ENCODE assay signal across 18 mouse cellular contexts in genomic region chr5:151111080-151111871, GRCm38 (mm10).
DNase-seq lines count a peak whose midpoint lies in the region; ATAC-seq and TF ChIP-seq lines count a peak whose summit lies in the region.
"Had no signal": no experiment of that assay in that cellular context is flagged by ENCODE, and none has a peak within 500 bp of the region (broad histone marks: within the 10 kb centered on the region; RNA-seq: fewer than 3 reads in every experiment).

No protein-coding gene starts in this region.

- H3K79me3 ChIP-seq in C2C12 (ENCODE audit: low read depth): peaks cover 27% of the 10 kb centered on the region

- no peak overlapping the region for H3K9ac ChIP-seq in heart, adult 2 months (ENCODE audit: low read depth, low read length)
- no peak overlapping the region for H3K9ac ChIP-seq in lung, embryonic 15.5 days
- no peak overlapping the region for H3K9ac ChIP-seq in limb, embryonic 15.5 days
- H3K9ac ChIP-seq: embryonic facial prominence, embryonic 13.5 days; forebrain, embryonic 13.5 days; forebrain, postnatal 0 days; heart, embryonic 15.5 days; hindbrain, embryonic 15.5 days had no signal

- no peak for TF ChIP-seq EP300 in heart, adult 2 months (IDR thresholded peaks at IDR 0.05; ENCODE audit: insufficient read depth, low read depth, low read length)

- H3K27ac ChIP-seq in heart, adult 2 months: peak overlapping the region; percentile 37
- H3K27ac ChIP-seq in lung, embryonic 15.5 days: 0 out of 2 replicates have a peak overlapping the region, but pooled peaks have one; percentile 45
- H3K27ac ChIP-seq in limb, embryonic 15.5 days: peak overlapping the region; percentile 66; the same call in 1 of the 2 replicates
- H3K27ac ChIP-seq: forebrain, embryonic 13.5 days; heart, embryonic 15.5 days; hindbrain, embryonic 15.5 days had no signal

- no peaks in the 10 kb centered on the region for H3K9me3 ChIP-seq in lung, embryonic 15.5 days
- H3K9me3 ChIP-seq in limb, embryonic 15.5 days: no peaks in the 10 kb centered on the region
- H3K9me3 ChIP-seq: embryonic facial prominence, embryonic 13.5 days; forebrain, embryonic 13.5 days; heart, embryonic 15.5 days; hindbrain, embryonic 15.5 days had no signal

- H3K27me3 ChIP-seq in heart, adult 2 months (ENCODE audit: control insufficient read depth, insufficient read depth, low read length): no peaks in the 10 kb centered on the region
- no peaks in the 10 kb centered on the region for H3K27me3 ChIP-seq in lung, embryonic 15.5 days
- H3K27me3 ChIP-seq in C2C12 (ENCODE audit: control insufficient read depth, insufficient read depth, insufficient read length): no peaks in the 10 kb centered on the region
- H3K27me3 ChIP-seq in limb, embryonic 15.5 days: no peaks in the 10 kb centered on the region
- H3K27me3 ChIP-seq: embryonic facial prominence, embryonic 13.5 days; forebrain, embryonic 13.5 days; heart, embryonic 15.5 days; hindbrain, embryonic 15.5 days; Patski had no signal

- DNase-seq in heart, adult 2 months: no peak
- DNase-seq in heart, postnatal 25 days (ENCODE audit: low spot score): no peak
- DNase-seq in lung, adult 18-20 months: no peak
- DNase-seq in adrenal gland, postnatal 36 days: no peak
- DNase-seq: cerebellum, adult 18-20 months; cerebellum, adult 9-11 months; cerebellum, postnatal 36 days had no signal

- no peak for ATAC-seq in lung, embryonic 15.5 days (ENCODE audit: borderline replicate concordance, extremely low read depth, low FRiP score, low TSS enrichment)
- no peak for ATAC-seq in limb, embryonic 15.5 days (ENCODE audit: insufficient number of reproducible peaks, low FRiP score, low TSS enrichment, low read depth)
- ATAC-seq: activated CD4-positive, CD25-positive, alpha-beta regulatory T cell, adult 4 months; forebrain, embryonic 13.5 days; forebrain, postnatal 0 days; Patski had no signal

- TF ChIP-seq CTCF in heart, adult 2 months (IDR thresholded peaks at IDR 0.05): no peak
- TF ChIP-seq CTCF in C2C12 (IDR thresholded peaks at IDR 0.05; ENCODE audit: control insufficient read depth, insufficient read depth, insufficient read length): no peak

- H3K4me1 ChIP-seq in heart, adult 2 months (ENCODE audit: control insufficient read depth, insufficient read depth, low read length): peaks cover 18% of the 10 kb centered on the region
- peaks cover 31% of the 10 kb centered on the region; the same call in 1 of the 2 replicates for H3K4me1 ChIP-seq in lung, embryonic 15.5 days
- peaks cover 26% of the 10 kb centered on the region for H3K4me1 ChIP-seq in limb, embryonic 15.5 days
- H3K4me1 ChIP-seq: forebrain, embryonic 13.5 days had no signal

- H3K4me2 ChIP-seq in lung, embryonic 15.5 days: no peak overlapping the region
- H3K4me2 ChIP-seq in limb, embryonic 15.5 days: no peak overlapping the region
- H3K4me2 ChIP-seq: embryonic facial prominence, embryonic 13.5 days; forebrain, embryonic 13.5 days; heart, embryonic 11.5 days; heart, embryonic 15.5 days; hindbrain, embryonic 15.5 days had no signal

- no peak overlapping the region for H3K4me3 ChIP-seq in heart, adult 2 months
- no peak overlapping the region for H3K4me3 ChIP-seq in lung, embryonic 15.5 days
- H3K4me3 ChIP-seq in C2C12 (ENCODE audit: insufficient read depth, poor library complexity, severe bottlenecking): no peak overlapping the region
- H3K4me3 ChIP-seq in limb, embryonic 15.5 days: no peak overlapping the region
- H3K4me3 ChIP-seq: embryonic facial prominence, embryonic 13.5 days; forebrain, embryonic 13.5 days; heart, embryonic 15.5 days; hindbrain, embryonic 15.5 days had no signal

- H3ac ChIP-seq in C2C12 (ENCODE audit: control insufficient read depth, insufficient read length, low read depth): no peak overlapping the region

- H3K79me2 ChIP-seq in heart, adult 2 months (replicated peaks; ENCODE audit: control insufficient read depth, insufficient read depth, low read length): peaks cover 4% of the 10 kb centered on the region; the same call in 1 of the 2 replicates
- peaks cover 79% of the 10 kb centered on the region for H3K79me2 ChIP-seq in C2C12 (ENCODE audit: control insufficient read depth, insufficient read depth)

- intact Hi-C loops in heart, adult 2 months (cut with DNase I): loop anchor here (5.0 kb wide), 1 partner anchor 89 kb away; no protein-coding TSS in a partner anchor
- intact Hi-C loops in heart, postnatal 25 days (cut with DNase I): loop anchor here (2.0 kb wide), 1 partner anchor 14 kb away; no protein-coding TSS in a partner anchor

- TF ChIP-seq POLR2A in heart, adult 2 months (IDR thresholded peaks at IDR 0.05; ENCODE audit: insufficient read depth, low read depth, low read length): no peak

- peaks cover 9% of the 10 kb centered on the region for H3K36me3 ChIP-seq in heart, adult 2 months (ENCODE audit: control insufficient read depth, insufficient read depth, low read length)
- H3K36me3 ChIP-seq in lung, embryonic 15.5 days: no peaks in the 10 kb centered on the region
- peaks cover 9% of the 10 kb centered on the region for H3K36me3 ChIP-seq in C2C12 (ENCODE audit: control insufficient read depth, insufficient read depth)
- H3K36me3 ChIP-seq in limb, embryonic 15.5 days: no peaks in the 10 kb centered on the region
- H3K36me3 ChIP-seq: embryonic facial prominence, embryonic 13.5 days; heart, embryonic 15.5 days; hindbrain, embryonic 15.5 days had no signal

- 81% methylated on average over 7 of the region's 7 CpGs for WGBS in heart, adult 2 months
- 83% methylated on average over 7 of the region's 7 CpGs for WGBS in lung, embryonic 15.5 days
- 81% methylated on average over 7 of the region's 7 CpGs for WGBS in limb, embryonic 15.5 days

TF ChIP-seq in C2C12, 6 proteins besides CTCF, POLR2A, EP300 and RAD21:
- TF ChIP-seq MYOD1 (IDR thresholded peaks at IDR 0.05; ENCODE audit: control insufficient read depth, insufficient read length, low read depth) (no peak), CEBPB (IDR thresholded peaks at IDR 0.05; ENCODE audit: low read depth) (peak; percentile 6)
